Mouse (Mus musculus) megakaryocyte, embryonic 14.5 days (primary cell): ENCODE data around the gene Capn8. TPM values are rescaled to one million over a fixed set of nuclear protein-coding genes. Genes with fewer than 3 reads are reported as not detected.

Experiments
- H3K27me3 ChIP-seq: replicated peaks from 2 replicates; pipeline ENCODE3; 2012; ENCODE audit warnings: inconsistent platforms
- H3K36me3 ChIP-seq: replicated peaks from 2 replicates; pipeline ENCODE3; 2012; ENCODE audit warnings: low read length, inconsistent platforms, mixed read lengths
- H3K4me1 ChIP-seq: 2 replicates; pipeline ENCODE4 v1.6.1; 2012; ENCODE audit warnings: inconsistent platforms
- H3K4me3 ChIP-seq: replicated peaks from 2 replicates; pipeline ENCODE3; 2012; ENCODE audit warnings: moderate library complexity, mild to moderate bottlenecking, inconsistent platforms
- H3K9me3 ChIP-seq: 2 replicates; pipeline ENCODE4 v1.6.1; 2012; ENCODE audit warnings: inconsistent platforms
- FLI1 ChIP-seq: IDR thresholded peaks from 2 replicates; pipeline ENCODE4 v1.6.1; 2012; ENCODE audit warnings: low read length, inconsistent platforms, mixed read lengths
- GATA1 ChIP-seq: IDR thresholded peaks from 3 replicates; pipeline ENCODE4 v1.6.1; 2012; ENCODE audit warnings: mixed read lengths, low read length, inconsistent platforms, borderline replicate concordance
- polyA plus RNA-seq: library from polyadenylated mRNA; stranded (reverse); fragments of >175 nt; gene quantifications from 2 replicates; pipeline ENCODE4 v1.2.3, GENCODE M21; 2012; ENCODE audit warnings: low replicate concordance; ENCODE audit not compliant: insufficient read depth

Gene Capn8
- polyA plus RNA-seq, 1 experiment, result not detected

DNA sequence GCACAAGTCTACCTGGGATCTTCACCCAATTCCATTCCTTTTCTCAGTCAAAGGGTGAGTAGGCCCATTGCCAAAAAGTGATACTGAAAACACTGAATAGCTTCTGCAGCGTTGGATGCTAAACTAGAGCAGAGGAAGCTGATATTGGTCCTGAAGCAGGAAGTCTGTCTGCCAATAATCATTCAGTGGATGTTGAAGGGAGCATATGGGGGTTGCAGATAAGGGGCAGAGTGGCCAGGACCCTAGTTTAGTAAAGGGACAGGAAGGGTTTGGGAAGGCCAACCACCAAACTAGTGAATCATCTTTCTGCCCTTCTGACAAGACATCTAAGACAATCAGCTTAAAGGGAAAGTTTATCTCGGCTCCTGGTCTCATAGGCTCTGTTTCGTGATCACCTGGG lies 41.1 kb upstream of the Capn8 start:
- TF ChIP-seq FLI1, result no peak
- TF ChIP-seq GATA1, result no peak

DNA sequence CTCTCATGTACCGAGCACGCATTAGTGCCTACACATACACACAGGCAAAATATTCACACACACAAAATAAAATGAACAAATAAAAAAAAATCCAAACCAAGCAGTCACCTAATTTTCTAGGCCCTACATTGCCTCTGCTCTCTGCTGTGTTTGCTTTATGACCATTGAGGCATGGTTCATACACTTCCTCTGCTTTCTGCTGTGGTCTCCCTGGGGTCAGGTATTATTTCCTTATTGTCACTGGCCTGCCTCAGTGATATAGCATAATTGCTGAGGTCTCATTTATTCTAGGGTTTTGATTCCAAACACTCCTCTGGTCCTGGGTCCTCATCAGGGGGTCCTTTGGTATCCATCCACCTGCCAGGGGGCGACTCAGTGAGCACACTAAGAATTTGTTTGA lies 39.2 kb upstream of the Capn8 start:
- no peak for TF ChIP-seq FLI1
- peaks cover 87% of the 10 kb centered on the region for H3K4me1 ChIP-seq
- H3K36me3 ChIP-seq, result no peaks in the 10 kb centered on the region
- no peak overlapping the region for H3K4me3 ChIP-seq
- no peaks in the 10 kb centered on the region for H3K9me3 ChIP-seq
- peaks cover 5% of the 10 kb centered on the region for H3K27me3 ChIP-seq

More for the DNA sequence above, 41.1 kb upstream of the Capn8 start:
- H3K36me3 ChIP-seq, result no peaks in the 10 kb centered on the region
- no peaks in the 10 kb centered on the region for H3K27me3 ChIP-seq
- no peak overlapping the region for H3K4me3 ChIP-seq
- H3K4me1 ChIP-seq, result peaks cover 99% of the 10 kb centered on the region
- H3K9me3 ChIP-seq, result no peaks in the 10 kb centered on the region

DNA sequence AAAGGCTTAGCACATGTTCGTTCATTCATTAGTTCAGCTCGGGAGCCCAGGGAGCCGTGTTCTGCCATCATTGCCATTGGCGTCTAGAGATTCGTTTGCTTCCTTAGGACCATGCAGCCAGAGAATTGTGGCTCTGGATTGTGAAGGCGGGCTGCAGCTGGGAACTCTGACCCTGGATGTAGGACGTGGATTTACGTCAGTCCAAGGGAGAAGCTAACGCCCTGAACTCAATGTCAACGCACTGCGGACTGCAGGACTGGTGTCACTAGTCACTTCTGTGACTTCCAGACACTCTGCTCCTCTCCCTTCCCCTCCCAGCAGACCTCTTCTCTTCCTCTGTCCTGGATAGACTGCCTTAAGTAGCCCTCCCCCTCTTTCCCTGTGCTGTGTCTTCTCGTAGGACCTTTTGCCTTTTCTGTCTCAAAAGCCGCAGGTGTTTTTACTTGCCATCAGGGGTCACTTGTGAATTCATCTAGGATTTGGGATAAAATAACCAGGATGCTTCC lies 37.5 kb upstream of the Capn8 start:
- Histone ChIP-seq H3K4me3 (peak overlapping the region; percentile 88), H3K36me3 (no peaks in the 10 kb centered on the region), H3K27me3 (peaks cover 7% of the 10 kb centered on the region), H3K4me1 (peaks cover 69% of the 10 kb centered on the region), H3K9me3 (peaks cover 4% of the 10 kb centered on the region; the same call in 1 of the 2 replicates)
- no peak for TF ChIP-seq GATA1
- TF ChIP-seq FLI1, result no peak

DNA sequence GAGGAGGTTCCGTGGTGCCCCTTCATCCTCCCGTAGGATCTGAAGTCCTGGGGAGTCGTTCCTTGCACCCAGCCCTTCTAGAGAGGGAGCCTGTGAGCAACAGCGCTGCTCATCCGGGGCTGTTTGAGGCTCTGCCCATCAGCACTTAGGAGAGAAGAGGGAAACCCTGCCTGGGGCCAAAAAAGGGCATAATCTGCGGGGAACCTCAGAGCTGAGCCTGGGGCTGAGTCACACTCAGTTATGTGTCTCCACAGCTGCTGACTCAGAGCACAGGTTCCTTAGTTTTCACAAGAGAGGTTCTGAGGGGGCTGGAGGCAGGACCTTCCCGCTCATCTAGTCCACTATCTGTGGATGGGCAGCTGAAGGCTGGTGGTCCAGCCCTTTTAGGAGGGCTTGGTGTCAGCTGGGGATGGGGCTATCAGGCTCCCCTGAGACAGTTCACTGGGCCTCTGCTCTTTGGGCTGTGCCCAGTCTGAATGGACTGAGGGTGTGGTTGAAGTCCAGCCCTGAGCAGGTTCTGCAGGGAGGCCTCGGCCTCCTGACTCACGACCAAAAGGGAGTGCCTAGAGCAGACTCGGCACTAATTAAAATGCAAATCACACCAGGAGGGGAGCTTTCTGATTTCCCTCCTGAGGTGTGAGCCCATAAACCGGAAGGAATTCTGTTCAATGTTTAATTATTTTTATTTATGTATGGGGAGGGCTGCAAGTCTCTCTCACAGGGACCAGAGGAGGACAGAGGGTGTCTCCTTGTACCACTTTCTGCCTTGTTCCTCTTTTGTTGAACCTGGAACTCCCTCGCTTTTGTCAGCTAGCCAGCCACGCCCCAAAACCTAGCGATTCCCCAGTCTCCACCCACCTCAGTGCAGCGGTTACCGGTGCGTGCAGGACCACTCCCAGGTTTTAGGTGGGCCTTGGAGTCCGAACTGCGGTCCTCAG lies 36.6 kb upstream of the Capn8 start:
- H3K36me3 ChIP-seq, result peaks cover 5% of the 10 kb centered on the region
- peaks cover 11% of the 10 kb centered on the region for H3K9me3 ChIP-seq
- peak overlapping the region; percentile 88 for H3K4me3 ChIP-seq
- TF ChIP-seq FLI1 (no peak), GATA1 (no peak)
- peaks cover 7% of the 10 kb centered on the region for H3K27me3 ChIP-seq
- peaks cover 61% of the 10 kb centered on the region for H3K4me1 ChIP-seq

DNA sequence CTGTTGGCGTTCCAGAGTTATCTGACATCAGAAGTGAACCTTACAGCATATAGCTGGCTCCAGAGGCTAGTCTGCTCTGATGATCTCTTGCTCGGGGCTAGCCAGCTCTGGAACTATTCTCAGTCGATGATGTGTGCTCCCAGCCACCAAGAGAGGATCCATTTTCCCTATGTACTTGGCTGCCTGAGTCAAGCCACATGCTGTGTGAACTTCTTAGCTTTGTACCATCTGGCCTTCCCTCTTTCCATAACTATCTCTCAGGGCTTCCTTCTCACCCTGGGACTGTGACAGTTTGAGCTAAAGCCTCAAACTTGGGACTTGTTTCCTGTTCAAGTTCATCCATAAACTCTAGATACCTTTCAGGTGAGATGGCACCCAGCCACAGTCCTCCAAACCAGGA lies 31.2 kb upstream of the Capn8 start:
- peaks cover 9% of the 10 kb centered on the region for H3K36me3 ChIP-seq
- peaks cover 27% of the 10 kb centered on the region for H3K9me3 ChIP-seq
- peaks cover 9% of the 10 kb centered on the region for H3K27me3 ChIP-seq
- H3K4me1 ChIP-seq, result peaks cover 30% of the 10 kb centered on the region
- TF ChIP-seq GATA1 (no peak), FLI1 (no peak)
- no peak overlapping the region for H3K4me3 ChIP-seq

DNA sequence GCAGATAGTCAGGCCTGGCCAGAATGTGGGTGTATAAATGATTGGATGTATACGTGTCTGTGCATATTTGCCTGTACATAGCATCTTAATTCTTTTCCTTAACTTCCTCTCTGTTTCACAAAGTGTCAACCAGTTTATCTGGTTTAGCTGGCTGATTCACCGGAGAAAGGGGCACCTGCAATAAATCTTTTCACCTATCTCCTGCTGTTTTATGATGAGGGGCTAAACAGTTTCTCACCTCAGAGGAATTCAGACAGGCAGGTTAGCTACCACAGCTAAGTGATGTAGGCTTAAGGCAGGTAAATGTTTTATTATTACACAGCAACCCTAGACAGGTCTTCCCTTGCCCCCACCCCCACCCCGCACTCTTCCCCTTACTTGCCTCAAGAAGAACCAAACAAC lies 29.7 kb upstream of the Capn8 start:
- H3K4me3 ChIP-seq, result no peak overlapping the region
- peaks cover 9% of the 10 kb centered on the region for H3K27me3 ChIP-seq
- peaks cover 27% of the 10 kb centered on the region for H3K9me3 ChIP-seq
- TF ChIP-seq GATA1, result no peak
- TF ChIP-seq FLI1, result no peak
- peaks cover 30% of the 10 kb centered on the region for H3K4me1 ChIP-seq
- peaks cover 9% of the 10 kb centered on the region for H3K36me3 ChIP-seq

DNA sequence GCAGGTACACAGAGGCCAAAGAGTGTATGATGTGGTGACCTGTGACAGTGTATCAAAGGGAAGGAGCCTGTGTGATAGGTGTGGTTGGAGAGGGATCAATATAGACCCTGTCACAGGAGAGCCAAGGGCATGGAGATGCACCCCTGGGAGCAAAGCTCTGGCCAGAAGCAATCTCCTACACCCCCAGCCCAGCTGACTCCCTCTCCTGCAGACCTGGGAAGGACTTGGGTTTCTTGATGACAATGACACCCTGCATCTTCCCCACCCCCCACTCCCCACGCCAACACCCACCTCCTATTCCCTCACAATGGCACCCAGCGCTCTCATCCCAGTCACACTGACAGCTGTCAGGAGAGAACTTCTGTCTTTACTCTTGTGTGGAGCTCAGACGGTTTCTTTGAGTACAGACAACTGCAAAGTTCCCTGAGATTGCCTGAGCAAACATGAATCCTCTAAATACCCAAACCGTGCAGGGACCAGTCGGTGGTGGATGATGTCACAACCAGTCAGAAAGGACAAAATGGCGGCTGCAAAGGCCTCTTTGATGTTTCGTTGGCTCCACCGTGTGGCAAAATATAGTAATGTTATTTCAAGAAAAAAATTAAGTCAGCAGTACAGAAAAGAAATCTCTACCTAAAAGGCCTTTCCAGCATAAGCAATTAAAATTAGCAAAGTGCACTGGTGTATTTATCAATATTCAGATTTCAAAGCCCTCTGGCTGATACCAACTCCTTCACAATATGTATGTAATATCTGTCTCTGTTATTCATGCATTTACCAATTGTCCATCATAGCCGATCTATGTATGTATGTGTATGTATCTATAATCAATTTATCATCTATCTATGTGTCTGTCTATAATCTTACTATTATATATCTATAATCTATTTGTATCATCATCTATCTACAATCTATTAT lies 25.5 kb upstream of the Capn8 start:
- TF ChIP-seq FLI1, result no peak
- TF ChIP-seq GATA1, result no peak

DNA sequence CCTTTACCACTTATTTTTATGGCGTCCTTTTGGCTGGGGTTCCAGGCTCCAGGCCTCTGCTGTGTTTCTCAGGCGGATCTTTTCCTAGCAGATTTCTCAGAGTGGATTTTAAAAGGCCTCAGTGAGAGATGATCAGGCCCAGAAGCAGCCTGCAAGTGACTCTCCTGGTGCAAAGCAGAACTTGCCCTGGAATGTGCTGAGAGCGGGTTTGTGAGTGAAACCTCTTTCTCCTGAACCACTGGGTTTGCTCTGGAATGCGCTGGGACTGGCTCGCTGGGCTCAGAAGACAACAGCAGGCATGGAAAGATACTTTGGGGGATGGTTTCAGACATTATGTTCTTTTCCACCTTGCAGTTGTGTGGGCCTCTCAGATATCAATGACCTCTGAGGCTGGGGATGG lies 22.7 kb upstream of the Capn8 start:
- Histone ChIP-seq H3K4me3 (no peak overlapping the region), H3K9me3 (peaks cover 18% of the 10 kb centered on the region), H3K36me3 (no peaks in the 10 kb centered on the region), H3K4me1 (peaks cover 56% of the 10 kb centered on the region), H3K27me3 (peaks cover 45% of the 10 kb centered on the region)
- TF ChIP-seq GATA1 (no peak), FLI1 (no peak)

More for the DNA sequence above, 25.5 kb upstream of the Capn8 start:
- H3K4me1 ChIP-seq, result peaks cover 55% of the 10 kb centered on the region
- H3K9me3 ChIP-seq, result peaks cover 6% of the 10 kb centered on the region
- no peaks in the 10 kb centered on the region for H3K36me3 ChIP-seq
- peak overlapping the region; percentile 89 for H3K4me3 ChIP-seq
- H3K27me3 ChIP-seq, result peaks cover 27% of the 10 kb centered on the region

DNA sequence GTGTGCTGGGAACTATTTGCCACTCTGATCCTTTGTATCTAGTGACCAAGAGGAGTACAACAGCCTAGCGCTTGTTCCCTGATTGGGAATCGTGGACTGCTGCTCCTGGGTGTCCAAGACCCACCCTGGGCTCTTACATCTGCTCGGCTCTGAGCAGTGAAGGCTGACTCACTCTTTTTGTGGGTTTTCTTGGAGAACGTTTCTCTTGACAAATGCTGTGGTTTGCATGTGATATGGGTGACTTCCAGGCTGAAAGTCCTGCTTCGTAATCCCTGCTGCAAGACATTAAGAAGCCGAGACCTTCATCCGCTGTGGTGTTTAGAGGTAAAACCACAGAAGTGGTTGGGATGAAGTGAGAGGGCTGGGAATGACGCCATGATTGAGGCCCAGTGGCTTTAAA lies 21.7 kb upstream of the Capn8 start:
- Histone ChIP-seq H3K4me1 (peaks cover 52% of the 10 kb centered on the region), H3K27me3 (peaks cover 45% of the 10 kb centered on the region), H3K4me3 (peak overlapping the region; percentile 60), H3K36me3 (no peaks in the 10 kb centered on the region), H3K9me3 (peaks cover 18% of the 10 kb centered on the region)
- TF ChIP-seq GATA1, result no peak
- TF ChIP-seq FLI1, result no peak

DNA sequence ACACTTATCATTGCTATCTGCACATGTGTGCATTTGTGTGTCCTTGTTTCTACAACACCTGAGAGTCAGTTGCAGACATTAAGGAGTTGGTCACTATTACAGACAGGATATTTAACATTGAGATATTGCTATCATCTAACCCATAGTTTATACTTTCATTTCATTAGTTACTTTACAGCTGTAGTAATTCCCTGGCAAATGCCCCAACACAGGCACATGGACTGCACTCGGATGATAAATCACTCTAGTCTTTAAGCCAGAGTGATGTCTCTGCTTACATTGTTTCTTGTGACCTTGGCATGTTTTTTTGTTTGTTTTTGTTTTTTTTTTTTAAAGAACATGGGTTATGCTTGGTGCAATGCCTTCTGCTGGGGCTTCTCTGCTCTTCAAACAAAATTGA lies 20.9 kb upstream of the Capn8 start:
- Histone ChIP-seq H3K27me3 (peaks cover 45% of the 10 kb centered on the region), H3K4me3 (no peak overlapping the region), H3K4me1 (peaks cover 57% of the 10 kb centered on the region), H3K36me3 (no peaks in the 10 kb centered on the region), H3K9me3 (peaks cover 18% of the 10 kb centered on the region)
- TF ChIP-seq GATA1 (no peak), FLI1 (no peak)
